Mouse (Mus musculus): ENCODE results near the gene Lrrc10. TPM values are rescaled to one million over a fixed set of nuclear protein-coding genes. Genes with fewer than 3 reads are reported as not detected.

The Lrrc10 gene
- total RNA-seq, 2 experiments from 2014 or later, result not detected

Other genes starting within 250 kb of the Lrrc10 start
- gene Myrfl, start 148.4 kb upstream of the Lrrc10 start, total RNA-seq (2021), result under 1 TPM; 0.11 to 0.39 TPM
- 10 to 100 TPM; 16.2 to 17.3 TPM for gene Rab3ip, start 94.6 kb upstream of the Lrrc10 start, total RNA-seq (2021)
- not detected for gene Gm10271, start 72.7 kb upstream of the Lrrc10 start, total RNA-seq (2021)
- 10 to 100 TPM in 1 of 2 experiments, 1 to 10 TPM in 1; 9.2 to 11.7 TPM for gene Best3, start 59.0 kb upstream of the Lrrc10 start, total RNA-seq (2021)
- 100 to 1,000 TPM; 132 to 146 TPM for gene Cct2, start 18.5 kb downstream of the Lrrc10 start, total RNA-seq (2021)
- 1 to 10 TPM; 7.9 to 9.4 TPM for gene Frs2, start 103.2 kb downstream of the Lrrc10 start, total RNA-seq (2021)
- 10 to 100 TPM; 16.9 to 18.5 TPM for gene Yeats4, start 179.2 kb downstream of the Lrrc10 start, total RNA-seq (2021)
- gene 9530003J23Rik, start 193.4 kb downstream of the Lrrc10 start, total RNA-seq (2021), result not detected
- gene Lyz2, start 237.0 kb downstream of the Lrrc10 start, total RNA-seq (2021), result 10 to 100 TPM; 30.0 to 32.8 TPM
- gene Lyz1, start 247.5 kb downstream of the Lrrc10 start, total RNA-seq (2021), result 1 to 10 TPM; 3.4 to 5.3 TPM